Mouse (Mus musculus): Measurements from ENCODE around the gene Esr1. TPM values are rescaled to one million over a fixed set of nuclear protein-coding genes. Genes with fewer than 3 reads are reported as not detected.

Esr1 gene
- polyA plus RNA-seq, 1 experiment from 2014 or later: 0.68 TPM

DNA sequence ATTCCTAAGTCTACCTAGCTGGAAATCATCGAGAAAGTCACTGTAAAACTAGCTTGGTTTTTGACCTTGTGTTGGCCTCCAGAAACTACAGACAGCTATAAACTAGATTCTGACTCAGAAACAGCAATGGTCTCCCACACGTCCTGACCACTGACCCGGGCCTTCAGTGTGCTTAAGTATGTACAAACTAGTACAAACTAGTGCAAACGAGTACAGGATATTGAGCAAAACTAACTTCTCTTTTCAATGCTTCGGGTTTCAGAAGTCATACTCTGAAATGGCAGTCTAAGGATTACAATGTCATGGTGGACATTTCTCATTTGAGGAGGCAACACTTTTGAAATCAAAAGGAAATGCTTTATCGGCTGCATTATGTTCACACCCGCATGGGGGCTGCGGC lies 433.1 kb downstream of the Esr1 start:
- H3K4me3 ChIP-seq (ENCODE audit: low read depth, low read length): no peak overlapping the region
- no peak for ATAC-seq (ENCODE audit: insufficient number of reproducible peaks, insufficient read depth, low FRiP score, low read depth)
- no peaks in the 10 kb centered on the region for H3K27me3 ChIP-seq (ENCODE audit: control insufficient read depth, insufficient read depth, low read length)
- no peak overlapping the region for H3K4me2 ChIP-seq (replicated peaks; ENCODE audit: low read depth, low read length)
- peaks cover 33% of the 10 kb centered on the region for H3K36me3 ChIP-seq (ENCODE audit: control insufficient read depth, insufficient read depth, low read length)
- H3K9ac ChIP-seq (replicated peaks; ENCODE audit: low read depth, low read length): no peak overlapping the region
- H3K4me1 ChIP-seq (ENCODE audit: control insufficient read depth, insufficient read depth, low read length): no peaks in the 10 kb centered on the region
- no peak overlapping the region for H3K27ac ChIP-seq (ENCODE audit: low read length)
- H3K9me3 ChIP-seq (ENCODE audit: control insufficient read depth, low read depth, low read length): no peaks in the 10 kb centered on the region
- WGBS: 87% methylated on average over 8 of the region's 8 CpGs

DNA sequence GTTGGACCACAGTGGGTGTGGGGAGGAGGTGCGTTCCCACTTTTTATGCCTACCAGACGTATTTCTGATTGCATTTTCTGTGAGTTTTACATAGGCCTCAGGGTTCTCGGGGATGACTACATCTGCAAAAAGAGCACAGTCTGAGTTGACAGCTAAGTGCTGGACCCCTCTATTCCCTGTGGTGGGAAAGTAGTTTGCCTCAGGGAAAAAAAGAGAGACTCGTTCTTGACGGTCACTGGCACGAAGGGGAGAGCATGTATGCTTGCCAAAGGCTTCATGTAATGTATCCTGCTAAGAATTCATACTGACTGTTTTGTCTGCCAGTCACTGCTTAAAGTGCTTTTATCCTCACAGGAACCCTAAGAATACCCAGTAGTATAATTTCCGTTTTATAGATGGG lies 433.8 kb downstream of the Esr1 start:
- no peak overlapping the region for H3K27ac ChIP-seq (ENCODE audit: low read length)
- no peak for ATAC-seq (ENCODE audit: insufficient number of reproducible peaks, insufficient read depth, low FRiP score, low read depth)
- 92% methylated on average over 7 of the region's 7 CpGs for WGBS
- no peaks in the 10 kb centered on the region for H3K9me3 ChIP-seq (ENCODE audit: control insufficient read depth, low read depth, low read length)
- no peaks in the 10 kb centered on the region for H3K4me1 ChIP-seq (ENCODE audit: control insufficient read depth, insufficient read depth, low read length)
- no peak overlapping the region for H3K9ac ChIP-seq (replicated peaks; ENCODE audit: low read depth, low read length)
- no peak overlapping the region for H3K4me3 ChIP-seq (ENCODE audit: low read depth, low read length)
- no peak overlapping the region for H3K4me2 ChIP-seq (replicated peaks; ENCODE audit: low read depth, low read length)
- no peaks in the 10 kb centered on the region for H3K27me3 ChIP-seq (ENCODE audit: control insufficient read depth, insufficient read depth, low read length)
- peaks cover 30% of the 10 kb centered on the region for H3K36me3 ChIP-seq (ENCODE audit: control insufficient read depth, insufficient read depth, low read length)

DNA sequence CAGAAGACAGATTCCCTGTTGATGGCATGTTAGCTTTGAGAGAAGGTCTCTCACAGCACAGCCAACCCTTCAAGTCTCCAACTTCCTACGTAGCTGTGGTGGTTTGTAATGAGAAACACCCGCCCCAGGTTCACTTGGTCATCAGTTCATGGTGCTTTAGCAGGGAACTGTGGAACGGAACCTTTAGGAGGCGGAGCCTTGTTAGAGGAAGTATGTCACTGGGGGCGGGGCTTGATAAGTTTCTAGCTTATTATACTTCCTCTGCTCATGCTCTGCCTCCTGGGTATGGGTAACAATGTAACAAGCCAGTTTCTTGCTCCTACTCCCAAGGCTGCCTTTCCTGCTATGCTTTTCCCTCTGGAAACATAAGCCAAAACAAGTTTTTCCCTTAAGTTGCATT lies 434.3 kb downstream of the Esr1 start:
- no peak for ATAC-seq (ENCODE audit: insufficient number of reproducible peaks, insufficient read depth, low FRiP score, low read depth)
- Histone ChIP-seq H3K9me3 (ENCODE audit: control insufficient read depth, low read depth, low read length) (no peaks in the 10 kb centered on the region), H3K9ac (replicated peaks; ENCODE audit: low read depth, low read length) (no peak overlapping the region), H3K27me3 (ENCODE audit: control insufficient read depth, insufficient read depth, low read length) (no peaks in the 10 kb centered on the region), H3K27ac (ENCODE audit: low read length) (no peak overlapping the region), H3K4me3 (ENCODE audit: low read depth, low read length) (no peak overlapping the region), H3K4me2 (replicated peaks; ENCODE audit: low read depth, low read length) (no peak overlapping the region), H3K4me1 (ENCODE audit: control insufficient read depth, insufficient read depth, low read length) (no peaks in the 10 kb centered on the region), H3K36me3 (ENCODE audit: control insufficient read depth, insufficient read depth, low read length) (peaks cover 30% of the 10 kb centered on the region)
- WGBS: 89% methylated on average over 5 of the region's 5 CpGs

Other genes starting within 250 kb of the Esr1 start
- 14.5 and 15.6 TPM in 2 replicates for gene Zbtb2, start 223.5 kb upstream of the Esr1 start, polyA plus RNA-seq (2014; fragmentation: Nextera tagmentation; extraction: Ambion mirVana)
- gene Rmnd1, start 179.2 kb upstream of the Esr1 start, polyA plus RNA-seq (2014; fragmentation: Nextera tagmentation; extraction: Ambion mirVana): 53.4 and 55.1 TPM in 2 replicates
- gene Armt1, start 179.1 kb upstream of the Esr1 start, polyA plus RNA-seq (2014; fragmentation: Nextera tagmentation; extraction: Ambion mirVana): 16.6 and 18.5 TPM in 2 replicates
- gene Ccdc170, start 129.1 kb upstream of the Esr1 start, polyA plus RNA-seq (2014; fragmentation: Nextera tagmentation; extraction: Ambion mirVana): 0.14 TPM in 1 of 2 replicates, not detected in the other

All from stomach, embryonic 14.5 days (tissue).